Mouse (Mus musculus) spleen, adult 2 months (tissue): ENCODE measurements around the gene Sec62. TPM values are rescaled to one million over a fixed set of nuclear protein-coding genes. Genes with fewer than 3 reads are reported as not detected.

ENCODE experiments used
- DNase-seq, 2 experiments: peaks; one replicate each; pipeline versions ENCODE4 v3.0.0 to v3.0.0-alpha.2; 2012 to 2021; ENCODE audit warnings: low spot score in 2 of 2, low read depth in 1 of 2
- H3K27ac ChIP-seq: fragments of 200-500 bp; 2 replicates; pipeline ENCODE4 v1.5.1; 2012; ENCODE audit warnings: low read length, inconsistent platforms; ENCODE audit not compliant: insufficient read depth
- H3K27me3 ChIP-seq: fragments of 200-500 bp; 2 replicates; pipeline ENCODE4 v1.6.1; 2012; ENCODE audit warnings: mild to moderate bottlenecking, moderate library complexity, low read length, inconsistent platforms; ENCODE audit not compliant: control insufficient read depth, insufficient read depth
- H3K36me3 ChIP-seq: fragments of 200-500 bp; 2 replicates; pipeline ENCODE4 v1.6.1; 2012; ENCODE audit warnings: mild to moderate bottlenecking, low read length, inconsistent platforms; ENCODE audit not compliant: control insufficient read depth, insufficient read depth
- H3K4me1 ChIP-seq: fragments of 200-500 bp; 2 replicates; pipeline ENCODE4 v1.6.1; 2011; ENCODE audit warnings: inconsistent platforms; ENCODE audit not compliant: control insufficient read depth, insufficient read depth, insufficient read length
- H3K4me3 ChIP-seq: fragments of 200-500 bp; 2 replicates; pipeline ENCODE4 v1.5.1; 2011; ENCODE audit warnings: mild to moderate bottlenecking, inconsistent platforms; ENCODE audit not compliant: insufficient read depth, insufficient read length; ENCODE audit errors: extremely low read depth
- CTCF ChIP-seq: fragments of 200-500 bp; IDR thresholded peaks from 2 replicates; pipeline ENCODE4 v1.5.1; 2011; ENCODE audit warnings: mild to moderate bottlenecking, inconsistent platforms; ENCODE audit not compliant: insufficient read depth, insufficient read length, insufficient replicate concordance; ENCODE audit errors: extremely low read depth
- POLR2A ChIP-seq: fragments of 200-500 bp; IDR thresholded peaks from 2 replicates; pipeline ENCODE4 v1.6.1; 2011; ENCODE audit warnings: low read depth, low read length, inconsistent platforms
- WGBS: fragments of 180-500 bp; shearing (Covaris S2); methylation state at CpG from one replicate; pipeline ENCODE4 v1.1.7; 2018; 5-methylcytosine and 5-hydroxymethylcytosine counted together
- polyA plus RNA-seq: library from polyadenylated mRNA; depleted of rRNA; stranded (reverse); fragments of >200 nt; gene quantifications from 2 replicates; pipeline ENCODE4 v1.2.3, GENCODE M21; 2012

The Sec62 gene
- polyA plus RNA-seq, 1 experiment: 6.1 TPM

- TF ChIP-seq POLR2A (no peak), CTCF (no peak)
- Histone ChIP-seq H3K27me3 (no peaks in the 10 kb centered on the region), H3K4me3 (no peak overlapping the region), H3K36me3 (no peaks in the 10 kb centered on the region), H3K4me1 (no peaks in the 10 kb centered on the region), H3K27ac (no peak overlapping the region; the same call in 1 of the 2 replicates)
- 28% methylated on average over 7 of the region's 7 CpGs for WGBS
- DNase-seq: no peak
These were observed 26.5 kb upstream of the Sec62 start for GRCm38 (mm10) chr3:30766177-30766576.

DNA sequence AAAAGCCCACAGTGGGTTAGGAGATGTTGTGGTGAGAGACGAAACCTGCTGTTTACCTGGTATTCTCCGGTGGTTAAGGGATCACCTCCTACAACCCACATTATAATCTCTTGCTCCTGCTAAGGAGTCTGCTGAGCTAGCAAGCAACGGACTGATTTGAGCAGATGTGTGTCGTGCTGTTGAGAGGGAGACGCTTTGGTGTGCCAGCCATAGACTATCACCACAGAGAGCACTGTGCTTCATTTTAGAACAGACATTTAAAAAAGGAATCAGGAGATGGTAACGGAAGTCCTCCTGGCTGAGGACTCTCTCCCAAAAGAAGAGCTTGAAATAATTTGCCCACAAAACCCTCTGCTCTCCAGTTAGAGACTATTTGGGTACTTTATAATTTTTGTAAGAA lies 25.4 kb upstream of the Sec62 start:
- WGBS: 91% methylated on average over 6 of the region's 6 CpGs
- no peak overlapping the region for H3K4me3 ChIP-seq
- no peaks in the 10 kb centered on the region for H3K36me3 ChIP-seq
- no peak for TF ChIP-seq POLR2A
- TF ChIP-seq CTCF: no peak
- no peaks in the 10 kb centered on the region for H3K4me1 ChIP-seq
- DNase-seq: no peak
- no peaks in the 10 kb centered on the region for H3K27me3 ChIP-seq
- H3K27ac ChIP-seq: no peak overlapping the region

DNA sequence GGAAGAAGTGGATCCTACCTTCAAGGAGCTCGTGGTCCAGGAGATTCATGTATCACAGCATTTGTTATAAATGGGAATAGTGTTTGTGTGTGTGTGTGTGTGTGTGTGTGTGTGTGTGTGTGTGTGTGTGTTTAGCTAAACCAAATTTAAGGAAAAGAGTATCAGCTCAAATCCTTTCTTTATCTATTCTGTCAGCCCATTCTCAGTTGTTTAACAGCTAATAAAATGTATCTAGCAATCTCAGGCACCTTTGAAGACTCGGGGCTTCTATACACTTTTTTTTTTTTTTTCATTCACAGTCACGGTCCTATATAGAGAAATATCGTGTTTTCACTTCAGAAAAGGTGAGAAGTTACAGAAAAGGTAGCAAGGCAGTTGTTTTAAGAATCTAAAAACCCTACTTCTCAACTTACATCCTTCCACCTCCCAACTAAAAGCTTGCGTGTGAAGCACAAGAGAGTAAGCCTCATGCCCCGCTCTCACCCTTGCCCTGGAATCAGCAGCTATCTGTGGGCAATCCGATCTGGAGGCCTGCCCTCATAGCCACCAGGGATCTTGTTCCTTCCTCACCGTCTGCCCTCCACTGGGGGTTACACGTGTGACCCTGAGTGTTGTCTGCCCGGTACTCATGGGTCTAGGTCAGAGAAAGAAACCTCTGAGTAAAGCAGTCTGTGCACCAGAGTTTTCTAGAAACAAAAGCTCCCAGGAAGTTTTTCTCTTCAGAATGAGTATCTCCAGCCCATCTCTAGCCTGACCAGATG lies 22.7 kb upstream of the Sec62 start:
- H3K27ac ChIP-seq: no peak overlapping the region
- H3K27me3 ChIP-seq: no peaks in the 10 kb centered on the region
- H3K4me3 ChIP-seq: no peak overlapping the region
- 83% methylated on average over 10 of the region's 10 CpGs for WGBS
- H3K4me1 ChIP-seq: no peaks in the 10 kb centered on the region
- TF ChIP-seq POLR2A: no peak
- H3K36me3 ChIP-seq: no peaks in the 10 kb centered on the region
- no peak for DNase-seq

GRCm38 (mm10) chr3:30771560-30771959 lies 21.1 kb upstream of the Sec62 start:
- TF ChIP-seq CTCF (no peak), POLR2A (no peak)
- H3K36me3 ChIP-seq: no peaks in the 10 kb centered on the region
- H3K4me3 ChIP-seq: no peak overlapping the region
- 96% methylated on average over 1 of the region's 1 CpGs for WGBS
- no peaks in the 10 kb centered on the region for H3K4me1 ChIP-seq
- no peaks in the 10 kb centered on the region for H3K27me3 ChIP-seq
- no peak overlapping the region for H3K27ac ChIP-seq
- DNase-seq: no peak

- no peak overlapping the region for H3K4me3 ChIP-seq
- no peaks in the 10 kb centered on the region for H3K36me3 ChIP-seq
- H3K27me3 ChIP-seq: no peaks in the 10 kb centered on the region
- no peak for DNase-seq
- H3K27ac ChIP-seq: no peak overlapping the region
- no peaks in the 10 kb centered on the region for H3K4me1 ChIP-seq
- 86% methylated on average over 4 of the region's 4 CpGs for WGBS
- TF ChIP-seq CTCF (no peak), POLR2A (no peak)
These were observed 20.0 kb upstream of the Sec62 start for GRCm38 (mm10) chr3:30772631-30773030.

DNA sequence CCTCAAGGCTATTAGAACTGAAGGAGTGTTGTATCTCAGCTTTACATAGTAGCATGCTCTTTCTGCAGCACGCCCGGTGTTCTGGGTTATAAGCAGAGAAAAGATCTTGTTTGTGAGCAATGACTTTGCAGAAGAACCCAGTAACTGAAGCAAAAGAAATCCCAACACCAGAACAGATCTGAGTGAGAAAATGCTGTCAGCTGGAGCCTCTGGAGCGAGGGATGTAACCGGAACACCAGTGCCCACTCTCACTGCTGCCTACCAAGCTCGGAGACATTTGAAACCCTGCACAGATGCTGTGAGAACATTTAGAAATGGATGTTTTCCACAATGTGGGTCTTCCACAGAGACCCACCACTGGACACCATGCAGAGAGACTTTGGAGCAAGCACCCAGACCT lies 18.0 kb upstream of the Sec62 start:
- Histone ChIP-seq H3K36me3 (no peaks in the 10 kb centered on the region), H3K27ac (no peak overlapping the region), H3K4me3 (no peak overlapping the region), H3K27me3 (no peaks in the 10 kb centered on the region), H3K4me1 (no peaks in the 10 kb centered on the region)
- TF ChIP-seq CTCF (no peak), POLR2A (no peak)
- 94% methylated on average over 5 of the region's 5 CpGs for WGBS
- DNase-seq: no peak

DNA sequence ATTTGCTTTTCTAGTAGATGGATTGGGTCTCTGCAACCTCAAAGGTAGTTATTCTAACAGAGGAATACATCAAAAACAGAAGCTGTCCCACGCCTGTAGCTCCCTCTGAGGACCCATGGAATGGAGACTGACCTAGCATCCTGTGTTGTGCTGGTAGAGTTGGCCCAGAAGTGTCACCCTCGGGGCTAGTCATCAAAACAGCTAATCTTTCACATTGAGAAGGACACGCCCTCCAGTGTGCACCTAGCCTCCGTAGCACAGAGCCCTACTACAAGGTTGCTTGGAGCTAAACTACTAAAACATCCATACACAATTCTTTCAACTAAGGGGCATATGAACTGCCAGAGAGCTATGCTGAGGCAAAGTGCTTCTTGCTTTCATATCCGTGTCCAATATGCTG lies 14.7 kb upstream of the Sec62 start:
- no peak for DNase-seq
- H3K4me1 ChIP-seq: no peaks in the 10 kb centered on the region
- no peak overlapping the region for H3K4me3 ChIP-seq
- TF ChIP-seq CTCF (no peak), POLR2A (no peak)
- 74% methylated on average over 5 of the region's 5 CpGs for WGBS
- H3K27ac ChIP-seq: no peak overlapping the region
- no peaks in the 10 kb centered on the region for H3K36me3 ChIP-seq
- H3K27me3 ChIP-seq: no peaks in the 10 kb centered on the region
